Mouse (Mus musculus) mouse trophoblast stem cell (cell line): ENCODE measurements at regions not wholly inside any gene's neighbourhood (a gene's known extent, or its start where the extent isn't known, plus 50 kb on each side); places are given as distances from the start of the nearest gene placed in this dataset.

Experiments
- in situ Hi-C, 2 experiments: fragments of 300-500 bp; cut with MseI, MboI; formaldehyde crosslinking; loops; 2 replicates in 1 of 2; 3 replicates in 1 of 2; pipeline ENCODE4 v1.15.1; 2025

- in situ Hi-C loops: no loop called here
Observed at GRCm38 (mm10) chr7:145106494-145106849, 101.4 kb downstream of the 1810010D01Rik start.

- in situ Hi-C loops: no loop called here
Observed at GRCm38 (mm10) chr7:145105831-145106493, 102.0 kb downstream of the 1810010D01Rik start.

- in situ Hi-C loops: no loop called here
Observed at GRCm38 (mm10) chr7:145102692-145103091, 105.2 kb downstream of the 1810010D01Rik start.

- in situ Hi-C loops: no loop called here
Observed at GRCm38 (mm10) chr7:145102216-145102615, 105.7 kb downstream of the 1810010D01Rik start.

GRCm38 (mm10) chr7:145098335-145098734 is 109.6 kb downstream of the 1810010D01Rik start:
- in situ Hi-C loops: no loop called here

GRCm38 (mm10) chr7:145094134-145094526 is 113.8 kb downstream of the 1810010D01Rik start:
- in situ Hi-C loops: no loop called here

- in situ Hi-C loops: no loop called here
Observed at GRCm38 (mm10) chr7:145093417-145094133, 114.3 kb downstream of the 1810010D01Rik start.

GRCm38 (mm10) chr7:145092392-145093176 is 115.3 kb downstream of the 1810010D01Rik start:
- in situ Hi-C loops: no loop called here

GRCm38 (mm10) chr7:145090849-145091248 is 117.1 kb downstream of the 1810010D01Rik start:
- in situ Hi-C loops: no loop called here

GRCm38 (mm10) chr7:145089315-145089721 is 118.6 kb downstream of the 1810010D01Rik start:
- in situ Hi-C loops: no loop called here

- in situ Hi-C loops: no loop called here
Observed at GRCm38 (mm10) chr7:145088655-145089054, 119.3 kb downstream of the 1810010D01Rik start.

GRCm38 (mm10) chr7:145087790-145088189 is 120.1 kb downstream of the 1810010D01Rik start:
- in situ Hi-C loops: no loop called here

- in situ Hi-C loops: no loop called here
Observed at GRCm38 (mm10) chr7:145082917-145083752, 124.8 kb downstream of the 1810010D01Rik start.

GRCm38 (mm10) chr7:145071996-145072790 is 132.5 kb upstream of the Ccnd1 start:
- in situ Hi-C loops: no loop called here

GRCm38 (mm10) chr7:145071533-145071932 is 131.8 kb upstream of the Ccnd1 start:
- in situ Hi-C loops: no loop called here

- in situ Hi-C loops: no loop called here
Observed at GRCm38 (mm10) chr7:145067366-145067765, 127.6 kb upstream of the Ccnd1 start.

- in situ Hi-C loops: no loop called here
Observed at GRCm38 (mm10) chr7:145056320-145056719, 116.6 kb upstream of the Ccnd1 start.

- in situ Hi-C loops: no loop called here
Observed at GRCm38 (mm10) chr7:145051616-145052015, 111.9 kb upstream of the Ccnd1 start.

GRCm38 (mm10) chr7:145050729-145051128 is 111.0 kb upstream of the Ccnd1 start:
- in situ Hi-C loops: no loop called here

- in situ Hi-C loops: no loop called here
Observed at GRCm38 (mm10) chr7:145048481-145048877, 108.8 kb upstream of the Ccnd1 start.
